Mouse (Mus musculus): Measurements from ENCODE around the gene Stx1a.

GRCm38 (mm10) chr5:135032581-135032980 is 9.3 kb downstream of the Stx1a start:
- no peak for TF ChIP-seq CTCF (IDR thresholded peaks at IDR 0.05; ENCODE audit: borderline replicate concordance, insufficient read depth, low read depth, low read length)
- TF ChIP-seq POLR2A (IDR thresholded peaks at IDR 0.05; ENCODE audit: borderline replicate concordance, insufficient read depth, low read length) = no peak
